Mouse (Mus musculus) forelimb bud, embryonic 11.5 days (tissue): ENCODE measurements at regions not wholly inside any gene's neighbourhood (a gene's known extent, or its start where the extent isn't known, plus 50 kb on each side); places are given as distances from the start of the nearest gene placed in this dataset.
A peak's percentile ranks its signal among the peaks of the same experiment; 100 is the strongest.

Experiments
- DNase-seq: peaks from one replicate; pipeline ENCODE4 v3.0.0-alpha.2; 2012; ENCODE audit warnings: low read depth, low spot score

- peak; percentile 61 for DNase-seq
Measured at GRCm38 (mm10) chr1:14513662-14514061, 1579.5 kb downstream of the 4930444P10Rik start.

GRCm38 (mm10) chr1:14512481-14513285, 1580.4 kb downstream of the 4930444P10Rik start:
- DNase-seq = no peak

GRCm38 (mm10) chr1:14506831-14507690, 1586.1 kb downstream of the 4930444P10Rik start:
- no peak for DNase-seq

GRCm38 (mm10) chr1:14506201-14506830, 1586.8 kb downstream of the 4930444P10Rik start:
- no peak for DNase-seq

GRCm38 (mm10) chr1:14505741-14506140, 1587.4 kb downstream of the 4930444P10Rik start:
- DNase-seq = no peak

GRCm38 (mm10) chr1:14504767-14505343, 1588.3 kb downstream of the 4930444P10Rik start:
- DNase-seq = no peak

GRCm38 (mm10) chr1:14503881-14504742, 1589.0 kb downstream of the 4930444P10Rik start:
- no peak for DNase-seq

- no peak for DNase-seq
Measured at GRCm38 (mm10) chr1:14503193-14503800, 1589.8 kb downstream of the 4930444P10Rik start.

- DNase-seq = no peak
Measured at GRCm38 (mm10) chr1:14499105-14499504, 1594.0 kb downstream of the 4930444P10Rik start.

GRCm38 (mm10) chr1:14490026-14490425, 1603.1 kb downstream of the 4930444P10Rik start:
- DNase-seq = no peak

- DNase-seq = no peak
Measured at GRCm38 (mm10) chr1:14487708-14488127, 1605.4 kb downstream of the 4930444P10Rik start.

GRCm38 (mm10) chr1:14485746-14486145, 1607.4 kb downstream of the 4930444P10Rik start:
- no peak for DNase-seq

- no peak for DNase-seq
Measured at GRCm38 (mm10) chr1:14484121-14484916, 1608.8 kb downstream of the 4930444P10Rik start.

GRCm38 (mm10) chr1:14472294-14472693, 1620.8 kb downstream of the 4930444P10Rik start:
- no peak for DNase-seq

- no peak for DNase-seq
Measured at GRCm38 (mm10) chr1:14471551-14471950, 1621.6 kb downstream of the 4930444P10Rik start.

GRCm38 (mm10) chr1:14464788-14465482, 1628.2 kb downstream of the 4930444P10Rik start:
- no peak for DNase-seq

- no peak for DNase-seq
Measured at GRCm38 (mm10) chr1:14462496-14462895, 1630.6 kb downstream of the 4930444P10Rik start.

- no peak for DNase-seq
Measured at GRCm38 (mm10) chr1:14460811-14461210, 1632.3 kb downstream of the 4930444P10Rik start.

- DNase-seq = no peak
Measured at GRCm38 (mm10) chr1:14429326-14429725, 1663.8 kb downstream of the 4930444P10Rik start.
